Mouse (Mus musculus) liver, adult 2 months (tissue): ENCODE measurements around the gene Agtpbp1. TPM values are rescaled to one million over a fixed set of nuclear protein-coding genes. Genes with fewer than 3 reads are reported as not detected.
"Not testable (repeated sequence)": the region's sequence is repeated elsewhere in the genome, so short reads cannot be mapped to it uniquely, and the experiment has no call there.

Experiments used
- DNase-seq: peaks from one replicate; pipeline ENCODE4 v3.0.0-alpha.2; 2011; ENCODE audit warnings: low read depth, low spot score; ENCODE audit errors: extremely low read depth
- H3K27ac ChIP-seq: fragments of 200-500 bp; replicated peaks from 2 replicates; pipeline ENCODE4 v1.5.1; 2012; ENCODE audit warnings: low read depth, mild to moderate bottlenecking, control low read depth, inconsistent platforms, low read length; ENCODE audit not compliant: insufficient read depth
- H3K27me3 ChIP-seq: fragments of 200-500 bp; 2 replicates; pipeline ENCODE4 v1.6.1; 2012; ENCODE audit warnings: mild to moderate bottlenecking, moderate library complexity, low read length, inconsistent platforms; ENCODE audit not compliant: control insufficient read depth, insufficient read depth
- H3K36me3 ChIP-seq: fragments of 200-500 bp; 2 replicates; pipeline ENCODE4 v1.6.1; 2012; ENCODE audit warnings: low read length, inconsistent platforms; ENCODE audit not compliant: control insufficient read depth, insufficient read depth
- H3K4me1 ChIP-seq: fragments of 200-500 bp; 2 replicates; pipeline ENCODE4 v1.6.1; 2011; ENCODE audit warnings: low read length; ENCODE audit not compliant: control insufficient read depth, insufficient read depth
- H3K4me3 ChIP-seq: fragments of 200-500 bp; 2 replicates; pipeline ENCODE4 v1.5.1; 2011; ENCODE audit warnings: low read depth, mild to moderate bottlenecking, control low read depth, low read length, moderate library complexity; ENCODE audit not compliant: insufficient read depth
- H3K79me2 ChIP-seq: fragments of 200-500 bp; 2 replicates; pipeline ENCODE4 v1.6.1; 2012; ENCODE audit warnings: inconsistent platforms, mild to moderate bottlenecking, low read length, moderate library complexity; ENCODE audit not compliant: control insufficient read depth, insufficient read depth
- H3K9ac ChIP-seq: fragments of 200-500 bp; 2 replicates; pipeline ENCODE4 v1.6.1; 2012; ENCODE audit warnings: low read depth, mild to moderate bottlenecking, control low read depth, inconsistent platforms, low read length
- CTCF ChIP-seq: fragments of 200-500 bp; IDR thresholded peaks from 2 replicates; pipeline ENCODE4 v1.5.1; 2011; ENCODE audit warnings: low read depth, low read length, control low read depth
- POLR2A ChIP-seq: fragments of 200-500 bp; IDR thresholded peaks from 2 replicates; pipeline ENCODE4 v1.6.1; 2011; ENCODE audit warnings: low read length, control low read depth; ENCODE audit not compliant: insufficient read depth; ENCODE audit errors: extremely low read depth
- WGBS: fragments of 180-500 bp; shearing (Covaris S2); methylation state at CpG from one replicate; pipeline ENCODE4 v1.1.7; 2018; 5-methylcytosine and 5-hydroxymethylcytosine counted together
- polyA plus RNA-seq: library from polyadenylated mRNA; depleted of rRNA; stranded (reverse); fragments of >200 nt; gene quantifications from 2 replicates; pipeline ENCODE4 v1.2.3, GENCODE M21; 2012
- total RNA-seq: library from RNA; depleted of rRNA; stranded (reverse); fragments of >200 nt; gene quantifications from 2 replicates; pipeline ENCODE4 v1.2.3, GENCODE M21; 2014

The Agtpbp1 gene
- total and polyA plus RNA-seq, 2 experiments = 1.9 to 10.0 TPM

DNA sequence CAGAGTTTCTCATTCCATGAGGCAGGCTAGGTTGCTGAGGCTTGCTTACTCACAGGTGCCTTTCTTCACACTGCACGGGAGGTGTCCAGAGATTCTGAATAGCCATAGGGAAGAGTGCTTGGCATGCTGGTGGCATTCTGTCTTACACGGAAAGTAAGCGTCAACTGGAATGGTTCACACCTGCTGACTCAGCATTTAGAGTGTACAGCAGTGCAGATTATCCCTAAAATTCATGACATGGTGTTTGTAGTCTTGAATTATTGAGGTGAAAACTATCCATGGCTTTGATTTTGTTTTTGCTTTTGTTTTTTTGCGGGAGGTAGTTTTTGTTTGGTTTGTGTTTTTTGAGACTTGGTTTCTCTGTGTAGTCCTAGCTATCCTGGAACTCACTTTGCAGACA lies 24.9 kb upstream of the Agtpbp1 start:
- no peak for DNase-seq
- Histone ChIP-seq H3K9ac (no peak overlapping the region), H3K4me1 (no peaks in the 10 kb centered on the region), H3K27me3 (no peaks in the 10 kb centered on the region), H3K4me3 (no peak overlapping the region), H3K79me2 (no peaks in the 10 kb centered on the region), H3K27ac (no peak overlapping the region), H3K36me3 (peaks cover 21% of the 10 kb centered on the region; the same call in 1 of the 2 replicates)
- 95% methylated on average over 4 of the region's 4 CpGs for whole genome bisulfite sequencing
- no peak for TF ChIP-seq CTCF
- TF ChIP-seq POLR2A = no peak

DNA sequence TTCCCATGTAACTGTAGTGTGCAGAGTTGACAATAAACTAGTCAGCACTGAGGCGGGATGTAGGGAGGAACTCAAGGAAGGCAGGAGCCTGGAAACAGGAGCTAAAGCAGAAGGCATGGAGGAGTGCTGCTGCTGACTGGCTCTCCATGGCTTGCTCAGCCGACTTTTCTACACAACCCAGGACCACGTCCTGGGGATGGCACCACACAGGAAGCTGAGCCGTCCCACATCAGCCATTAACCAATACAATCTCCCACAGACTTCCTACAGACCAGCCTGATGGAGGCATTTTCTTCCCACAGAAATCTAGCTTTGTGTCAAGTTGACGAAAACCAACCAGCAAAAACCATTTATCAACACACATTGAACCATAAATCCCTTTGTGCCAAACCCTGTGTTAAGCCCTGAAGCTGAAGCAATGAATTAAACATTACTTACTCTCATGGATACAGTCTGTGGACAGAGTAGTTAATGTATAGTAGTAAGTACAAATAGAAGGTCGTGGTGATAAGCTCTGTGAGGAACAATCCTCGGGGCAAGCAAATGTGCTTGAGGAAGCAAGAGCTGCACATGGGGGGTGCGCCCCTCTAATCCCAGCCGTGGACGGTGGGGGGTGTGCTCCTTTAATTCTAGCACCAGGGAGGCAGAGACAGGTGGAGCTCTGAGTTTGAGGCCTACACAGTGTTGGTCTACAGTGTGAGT lies 20.3 kb upstream of the Agtpbp1 start:
- Histone ChIP-seq H3K9ac (no peak overlapping the region), H3K4me1 (no peaks in the 10 kb centered on the region), H3K79me2 (no peaks in the 10 kb centered on the region), H3K27me3 (no peaks in the 10 kb centered on the region), H3K27ac (no peak overlapping the region), H3K4me3 (no peak overlapping the region), H3K36me3 (peaks cover 52% of the 10 kb centered on the region)
- WGBS = 56% methylated on average over 10 of the region's 10 CpGs
- DNase-seq = no peak
- no peak for TF ChIP-seq CTCF
- TF ChIP-seq POLR2A = no peak

DNA sequence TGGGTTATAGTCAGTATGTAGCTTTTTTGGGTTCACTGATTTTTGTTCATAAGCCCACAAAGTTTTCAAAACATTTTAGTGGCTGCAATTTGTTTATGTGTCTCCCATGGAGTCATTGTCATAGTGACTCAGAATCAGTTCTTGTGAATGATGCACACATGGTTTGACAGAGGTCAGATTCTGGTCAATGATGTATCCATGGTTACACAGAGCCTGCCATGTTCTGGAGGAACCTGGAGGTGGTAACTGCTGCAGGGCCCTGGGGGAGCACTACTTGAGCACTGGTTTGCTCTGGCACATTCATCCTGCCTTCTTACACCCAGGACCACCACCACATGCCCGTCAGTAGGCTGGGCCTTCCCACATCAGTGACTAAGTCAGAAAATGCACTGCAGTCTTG lies 19.5 kb upstream of the Agtpbp1 start:
- peaks cover 54% of the 10 kb centered on the region for H3K36me3 ChIP-seq

DNA sequence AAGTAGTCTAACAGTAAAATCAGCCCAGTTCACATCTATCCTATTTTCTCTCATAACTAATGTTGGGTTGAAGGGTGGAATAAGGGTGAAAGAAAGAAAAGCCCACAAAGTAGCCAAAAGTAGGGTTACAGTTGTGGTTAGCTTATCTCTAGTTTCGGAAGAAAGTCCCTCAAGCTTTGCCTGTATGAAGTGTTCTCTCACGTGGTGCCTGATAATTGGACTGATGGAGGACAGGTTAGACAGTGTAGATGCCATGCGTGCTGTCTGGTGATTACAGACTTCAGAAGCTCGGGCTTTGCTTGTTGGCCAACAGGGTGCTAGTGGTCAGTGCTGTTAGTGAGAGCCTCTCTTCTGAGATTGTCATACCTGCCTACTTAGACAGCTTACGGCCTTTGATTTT lies 18.1 kb upstream of the Agtpbp1 start:
- Histone ChIP-seq H3K79me2 (no peaks in the 10 kb centered on the region), H3K36me3 (peaks cover 47% of the 10 kb centered on the region), H3K27ac (no peak overlapping the region), H3K9ac (no peak overlapping the region), H3K4me3 (no peak overlapping the region), H3K27me3 (no peaks in the 10 kb centered on the region), H3K4me1 (no peaks in the 10 kb centered on the region)
- WGBS = 96% methylated on average over 5 of the region's 5 CpGs
- TF ChIP-seq POLR2A (no peak), CTCF (no peak)
- no peak for DNase-seq

More for the DNA sequence above, 19.5 kb upstream of the Agtpbp1 start:
- Histone ChIP-seq H3K27ac (no peak overlapping the region), H3K9ac (no peak overlapping the region), H3K4me1 (no peaks in the 10 kb centered on the region), H3K4me3 (no peak overlapping the region), H3K27me3 (no peaks in the 10 kb centered on the region), H3K79me2 (no peaks in the 10 kb centered on the region)
- TF ChIP-seq CTCF = no peak
- TF ChIP-seq POLR2A = no peak
- DNase-seq = no peak
- 100% methylated on average over 1 of the region's 1 CpGs for WGBS

DNA sequence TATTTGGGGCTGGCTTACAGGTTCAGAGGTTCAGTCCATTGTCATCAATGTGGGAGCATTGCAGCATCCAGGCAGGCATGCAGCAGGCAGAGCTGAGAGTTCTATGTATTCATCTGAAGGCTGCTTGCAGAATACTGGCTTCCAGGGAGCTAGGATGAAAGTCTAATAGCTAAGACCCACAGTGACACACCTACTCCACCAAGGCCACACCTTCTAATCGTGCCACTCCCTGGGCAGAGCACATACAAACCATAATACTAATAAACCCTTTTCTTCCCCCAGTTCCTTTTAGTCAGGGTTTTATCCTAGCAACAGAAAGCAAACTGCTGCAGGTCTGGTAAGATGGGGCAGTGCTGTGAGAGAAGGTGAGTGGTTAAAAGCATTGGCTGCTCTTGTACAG lies 7.6 kb upstream of the Agtpbp1 start:
- peaks cover 39% of the 10 kb centered on the region for H3K36me3 ChIP-seq
- no peak overlapping the region for H3K27ac ChIP-seq
- 93% methylated on average over 1 of the region's 1 CpGs for WGBS
- H3K9ac ChIP-seq = no peak overlapping the region
- no peak for TF ChIP-seq POLR2A
- no peak for TF ChIP-seq CTCF
- H3K4me1 ChIP-seq = no peaks in the 10 kb centered on the region
- no peaks in the 10 kb centered on the region for H3K27me3 ChIP-seq
- peaks cover 14% of the 10 kb centered on the region for H3K79me2 ChIP-seq
- no peak overlapping the region for H3K4me3 ChIP-seq
- no peak for DNase-seq

DNA sequence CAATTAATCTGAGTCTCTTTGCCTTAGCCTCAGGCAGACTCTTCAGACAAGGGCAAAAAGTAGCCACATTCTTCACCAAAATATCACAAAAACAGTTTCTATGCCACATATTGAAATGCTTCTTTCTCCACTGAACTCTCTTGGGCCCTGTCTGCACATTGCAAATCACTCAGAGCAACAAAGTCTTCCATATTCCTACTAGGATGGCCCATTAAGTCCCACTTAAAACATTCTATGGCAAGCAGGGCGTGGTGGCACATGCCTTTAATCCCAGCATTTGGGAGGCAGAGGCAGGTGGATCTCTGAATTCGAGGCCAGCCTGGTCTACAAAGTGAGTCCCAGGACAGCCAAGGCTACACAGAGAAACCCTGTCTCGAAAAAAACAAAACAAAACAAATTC lies 7.0 kb upstream of the Agtpbp1 start:
- H3K27ac ChIP-seq, H3K4me3 ChIP-seq, H3K27me3 ChIP-seq, H3K9ac ChIP-seq, DNase-seq, H3K4me1 ChIP-seq: not testable (repeated sequence)
- H3K36me3 ChIP-seq = peaks cover 39% of the 10 kb centered on the region
- peaks cover 19% of the 10 kb centered on the region for H3K79me2 ChIP-seq
- 96% methylated on average over 3 of the region's 3 CpGs for WGBS
